Mouse (Mus musculus): ENCODE measurements at regions not wholly inside any gene's neighbourhood (a gene's known extent, or its start where the extent isn't known, plus 50 kb on each side); places are given as distances from the start of the nearest gene placed in this dataset.

DNA sequence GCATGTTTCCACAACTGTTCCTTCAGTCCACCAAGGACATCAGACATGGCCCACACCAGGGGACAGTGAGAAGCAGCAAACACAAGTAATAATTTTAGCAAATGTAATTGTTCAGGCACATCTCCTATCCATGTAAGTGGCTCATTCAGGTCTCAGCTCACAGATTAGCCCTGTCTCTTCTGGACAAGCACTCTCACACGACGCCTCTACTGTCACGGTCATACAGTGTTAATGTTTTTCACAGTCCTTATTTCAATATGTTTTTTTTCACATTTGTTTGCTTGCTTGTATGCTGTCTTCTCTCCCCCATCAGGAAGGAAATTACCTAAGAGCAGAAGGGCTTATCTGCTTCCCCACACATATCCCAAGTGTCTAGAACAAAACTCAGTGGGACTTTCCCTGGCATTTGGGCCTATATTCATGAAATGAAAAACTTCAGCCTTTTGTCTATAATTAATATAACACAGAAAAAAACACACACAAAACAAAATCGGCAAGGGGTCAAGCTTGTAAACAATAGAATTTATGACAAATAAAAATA, 299.5 kb downstream of the Icos start:
- DNase-seq, result no peak

DNA sequence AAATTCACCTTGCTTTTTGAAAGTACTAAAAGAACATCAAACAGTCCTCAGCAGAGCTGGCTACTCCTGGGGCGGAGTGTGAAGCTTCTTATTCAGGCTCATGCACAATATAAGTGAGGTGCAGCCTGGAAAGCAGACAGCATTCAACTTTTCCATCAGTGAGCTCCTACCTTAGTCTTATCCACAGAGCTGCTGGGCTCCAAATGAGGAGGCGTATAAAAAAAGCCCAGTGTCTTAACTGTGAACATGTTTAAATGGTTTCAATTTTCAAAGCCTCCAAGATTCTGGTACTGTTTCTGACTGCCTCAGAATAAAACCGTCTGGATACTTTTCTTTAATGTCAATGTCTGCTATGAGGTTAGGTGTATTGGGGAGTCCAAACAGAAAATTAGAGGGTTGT, 310.5 kb downstream of the Icos start:
- no peak for DNase-seq

DNA sequence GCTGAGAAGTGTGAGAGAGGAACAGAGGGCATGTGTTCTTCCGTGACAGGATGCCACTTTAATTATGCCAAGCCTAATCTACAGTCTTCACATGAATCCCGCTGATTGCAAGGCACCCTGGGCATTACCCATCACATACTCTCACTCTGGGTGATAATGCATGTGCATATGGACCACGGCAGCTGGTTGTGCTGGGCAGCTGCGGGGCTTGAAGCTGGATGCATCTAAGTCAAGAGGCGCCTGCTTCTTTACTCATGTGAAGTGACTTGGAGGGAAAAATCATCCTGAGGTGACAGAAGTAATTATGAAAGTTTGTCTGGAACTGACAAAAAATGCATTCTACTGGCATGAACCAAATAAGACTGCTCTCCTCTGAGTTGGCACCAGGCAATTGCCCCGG, 311.2 kb downstream of the Icos start:
- DNase-seq, result no peak

DNA sequence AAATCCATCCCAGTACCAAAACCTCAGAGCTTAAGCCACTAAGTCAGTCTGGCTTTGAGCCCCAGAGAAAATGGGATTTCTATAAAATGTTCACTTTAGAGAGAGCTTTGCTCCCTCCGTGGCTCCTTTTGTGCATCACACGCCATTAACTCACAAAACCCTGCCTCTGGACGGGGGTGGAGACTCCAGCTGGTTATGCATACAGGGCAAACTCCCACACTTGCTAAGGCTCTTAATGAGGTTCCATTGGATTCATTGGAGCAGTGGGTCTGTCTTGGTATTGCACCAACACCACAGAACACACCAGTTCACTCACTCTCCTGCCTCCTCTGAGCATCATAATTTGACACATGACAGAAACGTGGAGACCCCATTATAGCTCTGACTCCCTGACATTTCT, 311.8 kb downstream of the Icos start:
- DNase-seq, result no peak

DNA sequence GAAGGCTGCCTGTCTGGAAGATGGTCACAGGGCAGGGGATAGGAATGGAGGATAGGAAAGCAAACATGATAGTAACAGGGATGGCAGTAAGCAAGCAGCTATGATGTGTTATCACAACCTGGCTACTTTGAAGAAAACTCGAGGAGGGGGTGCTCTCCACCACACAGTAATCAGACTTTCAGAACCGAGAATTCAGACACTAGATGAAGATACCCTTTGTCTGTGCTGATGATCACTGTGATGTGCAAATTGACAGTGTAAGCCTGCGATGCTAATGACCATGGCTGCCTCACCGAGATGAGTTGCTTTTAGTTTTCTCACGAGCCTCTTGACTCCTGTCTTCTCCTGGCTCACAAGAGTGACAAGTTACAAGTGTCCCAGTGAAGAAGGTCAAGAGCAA, 315.4 kb downstream of the Icos start:
- DNase-seq, result no peak

DNA sequence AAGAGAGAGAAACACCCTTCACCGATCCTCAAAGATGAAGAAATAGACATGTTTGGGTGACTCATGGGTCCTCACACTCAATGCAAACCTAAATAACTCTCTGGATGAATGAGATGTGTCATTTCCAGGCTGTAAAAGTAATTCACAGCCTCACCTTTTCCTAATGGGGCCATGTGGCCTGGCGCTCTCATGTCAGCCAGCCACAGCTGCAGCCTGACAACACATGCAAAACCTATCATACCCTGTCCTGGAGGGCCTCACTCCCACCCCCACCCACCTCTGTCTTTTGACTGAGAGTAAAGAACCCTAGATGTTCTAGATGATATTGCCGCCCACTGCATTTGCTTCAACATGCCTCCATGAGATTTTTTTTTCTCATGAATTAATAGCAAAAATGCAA, 317.5 kb downstream of the Icos start:
- no peak for DNase-seq

DNA sequence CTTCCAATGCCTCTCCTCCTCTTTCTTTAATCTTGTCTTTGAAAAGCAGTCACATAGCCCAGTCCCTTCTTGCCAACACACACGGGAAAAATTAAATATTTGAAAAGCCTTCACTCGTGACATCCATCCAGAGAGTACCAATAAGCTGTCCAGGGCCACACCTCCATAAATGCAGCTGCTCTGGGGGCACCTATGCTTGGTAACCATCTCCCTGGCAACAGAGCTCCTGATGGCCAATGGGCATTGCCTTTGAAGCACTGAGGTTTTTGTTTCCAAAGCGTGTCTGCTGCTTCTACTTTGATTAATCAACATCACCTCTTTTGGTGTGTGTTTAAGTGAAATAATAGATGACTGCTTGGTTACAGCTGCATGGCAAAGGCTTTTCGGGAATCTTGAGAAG, 319.1 kb downstream of the Icos start:
- no peak for DNase-seq

DNA sequence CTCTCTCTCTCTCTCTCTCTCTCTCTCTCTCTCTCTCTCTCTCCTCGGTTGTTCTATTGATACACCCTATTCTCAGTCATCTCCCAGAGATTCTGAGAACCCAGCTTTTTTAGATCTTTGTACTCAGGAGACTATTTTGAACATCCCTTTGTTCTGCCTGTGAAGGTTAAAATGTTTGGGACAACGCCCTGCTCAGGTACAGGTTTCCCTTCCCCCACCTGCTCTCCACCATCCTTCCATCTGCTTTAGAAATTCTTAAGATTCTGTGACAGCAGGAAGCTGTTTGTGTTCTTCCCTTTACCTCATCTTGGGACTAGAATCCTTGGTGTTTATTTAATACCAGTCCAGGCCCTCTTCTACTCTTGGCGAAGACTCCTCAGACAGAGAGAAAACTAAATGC, 319.6 kb downstream of the Icos start:
- DNase-seq, result no peak

DNA sequence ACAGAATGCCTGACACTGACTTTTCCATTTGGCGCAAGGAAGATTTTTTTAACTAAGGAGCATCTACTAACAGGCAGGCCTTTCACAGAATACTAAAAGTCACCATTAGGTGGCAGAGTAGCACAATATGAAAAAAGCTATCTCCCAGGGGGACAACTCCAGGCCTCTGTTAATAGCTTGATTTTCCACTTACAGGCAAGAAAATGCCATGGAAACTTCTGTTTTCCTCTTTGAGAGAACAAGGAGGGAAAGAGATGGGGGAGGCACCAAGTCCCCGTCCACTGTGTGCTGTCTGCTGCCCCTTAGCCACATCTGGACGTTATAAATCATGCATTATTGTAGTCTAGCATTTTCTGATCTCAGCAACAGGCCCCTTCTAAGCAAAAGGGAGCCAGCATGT, 320.3 kb downstream of the Icos start:
- DNase-seq, result peak; percentile 90

DNA sequence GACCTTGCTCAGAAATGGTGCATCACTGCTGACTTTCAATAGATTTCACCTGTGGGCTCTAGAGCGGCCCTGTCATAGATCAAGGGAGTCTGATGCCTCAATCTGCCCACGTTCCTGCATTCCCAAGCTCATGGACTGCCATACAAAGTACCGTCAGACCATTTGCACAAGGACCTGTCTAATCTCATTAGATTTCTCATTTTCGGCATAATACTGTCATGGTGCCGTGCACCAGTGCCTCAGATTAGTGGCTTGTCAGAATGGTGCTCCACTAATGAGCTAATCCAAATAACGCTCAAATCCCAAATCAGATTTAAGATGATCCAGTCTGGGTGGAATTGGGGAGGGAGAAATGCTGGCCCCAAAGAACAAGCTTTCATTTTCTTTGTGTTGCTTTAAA, 321.1 kb downstream of the Icos start:
- no peak for DNase-seq

DNA sequence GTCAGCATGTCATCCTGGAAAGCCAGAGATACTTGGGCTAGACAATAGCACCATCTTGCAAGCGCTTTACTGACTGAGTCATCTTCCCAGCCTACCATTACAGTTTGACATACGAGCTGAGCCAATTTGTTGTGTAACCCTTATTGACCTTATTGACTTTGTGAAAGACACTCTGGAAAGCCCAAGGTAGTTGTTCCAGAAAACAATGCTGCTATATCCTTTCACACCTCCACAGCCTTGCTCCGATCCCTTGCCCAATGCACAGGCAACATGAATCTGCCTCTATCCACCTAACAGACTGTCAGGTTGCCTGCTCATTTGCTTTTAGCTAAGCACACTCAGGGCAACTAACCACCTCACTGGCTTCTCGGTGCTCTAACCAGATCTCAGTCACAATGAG, 322.8 kb downstream of the Icos start:
- no peak for DNase-seq

DNA sequence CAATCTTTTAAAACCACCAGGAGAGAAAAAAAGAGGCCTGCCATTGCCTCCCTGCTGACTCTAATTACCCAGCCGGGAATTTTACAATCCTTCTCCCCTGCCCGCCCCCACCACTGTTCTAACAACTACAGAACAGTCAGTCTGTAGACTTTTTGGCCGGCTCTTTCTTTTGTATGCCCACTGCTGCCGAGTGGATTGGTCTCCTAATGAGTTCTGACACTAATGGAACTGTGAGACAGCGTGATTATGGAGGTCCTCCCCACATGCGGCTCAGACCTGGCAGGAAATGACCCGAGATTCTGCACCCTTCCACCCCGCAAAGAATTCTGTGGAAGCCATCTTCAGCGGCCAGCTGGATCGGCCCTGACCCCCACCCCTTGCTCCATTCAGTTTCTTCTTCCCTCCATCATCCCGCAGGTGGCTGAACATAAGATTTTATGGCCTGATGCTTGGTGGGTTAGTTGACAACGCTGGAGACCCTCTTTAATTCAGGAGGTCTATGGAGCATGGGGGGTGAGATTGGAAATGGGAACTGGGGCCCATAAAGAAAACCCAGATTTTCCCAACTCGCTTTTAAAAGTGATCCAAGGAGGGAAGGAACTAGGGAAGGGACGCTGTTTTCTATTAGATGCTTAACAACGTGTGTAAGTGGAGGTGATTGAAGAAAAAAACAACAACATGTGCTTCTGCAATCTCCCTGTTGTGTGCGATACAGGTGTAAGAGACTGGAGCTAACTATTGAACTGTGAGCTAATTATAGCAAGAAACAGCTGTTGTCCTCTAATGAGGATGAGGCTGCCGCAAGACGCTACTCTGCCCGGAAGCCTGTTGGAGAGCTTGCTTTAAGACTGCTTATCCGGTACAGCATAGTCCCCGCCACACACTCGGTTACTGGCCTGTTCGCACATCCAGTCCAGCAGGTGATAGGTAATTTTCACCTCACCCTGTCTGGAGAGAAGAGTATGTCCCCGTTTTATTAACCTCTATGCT, 323.6 kb downstream of the Icos start:
- peak; percentile 54 for DNase-seq

DNA sequence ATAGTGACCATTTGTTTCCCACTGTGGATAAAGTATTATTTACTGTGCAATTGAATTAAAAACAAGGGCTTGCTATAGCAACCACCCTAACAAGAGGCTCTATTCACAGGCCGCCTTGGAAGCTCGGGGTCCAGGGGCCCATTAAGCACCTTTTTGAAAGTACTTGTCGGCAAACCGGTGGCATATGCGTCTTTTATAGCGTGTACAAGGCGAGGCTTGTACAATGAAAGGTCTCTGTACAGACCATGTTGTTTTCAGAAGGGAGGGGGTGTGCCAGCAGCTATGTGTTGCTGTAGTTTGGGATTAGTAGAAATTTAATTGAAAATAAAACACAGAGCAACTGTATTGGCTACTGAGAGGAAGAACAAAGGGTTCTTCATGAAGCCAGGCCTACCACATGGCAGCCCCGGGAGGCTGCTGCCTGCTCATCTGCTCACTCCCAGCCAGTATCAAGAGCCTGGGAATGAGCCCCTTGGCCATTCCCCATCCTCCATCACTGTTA, 324.9 kb downstream of the Icos start:
- DNase-seq, result peak; percentile 40

DNA sequence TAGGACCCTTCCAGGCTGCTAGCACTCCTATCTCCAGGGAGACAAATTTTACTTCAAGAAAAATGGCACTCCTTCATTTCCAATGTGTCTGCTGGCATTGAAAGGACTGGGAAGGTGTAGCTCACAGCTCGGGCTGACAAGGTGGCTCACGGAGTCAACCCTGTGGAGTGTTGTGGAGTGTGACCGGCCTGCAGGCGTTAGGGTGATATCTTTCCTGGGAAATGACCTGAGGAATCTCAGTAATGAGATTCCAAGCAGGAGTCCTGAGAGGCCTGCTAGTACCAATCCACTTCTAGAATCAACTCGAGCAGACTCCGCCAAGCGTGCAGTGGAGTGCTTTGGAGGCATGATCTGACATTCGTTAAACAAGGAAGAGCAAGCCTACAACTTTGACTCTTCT, 328.6 kb downstream of the Icos start:
- DNase-seq, result no peak

DNA sequence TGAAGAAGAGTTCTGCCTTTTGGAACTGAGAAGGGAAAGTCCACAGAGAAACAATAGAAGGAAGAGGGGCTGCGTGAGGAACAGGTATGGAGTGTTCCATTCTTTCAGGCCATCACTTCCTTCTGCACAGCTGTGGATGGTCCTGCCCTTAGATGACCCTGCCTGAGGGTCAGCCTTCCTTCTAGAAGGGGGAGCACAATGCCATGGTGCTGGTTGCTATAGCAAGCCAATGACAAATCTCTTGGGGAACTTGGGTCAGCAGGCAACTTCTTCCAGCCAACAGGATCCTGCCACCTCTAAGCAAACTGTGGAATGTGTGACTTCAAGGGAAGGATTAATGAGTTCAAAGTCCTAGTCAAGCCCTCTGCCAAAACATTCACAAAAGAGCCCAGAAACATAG, 329.1 kb upstream of the Pard3b start:
- DNase-seq, result no peak

DNA sequence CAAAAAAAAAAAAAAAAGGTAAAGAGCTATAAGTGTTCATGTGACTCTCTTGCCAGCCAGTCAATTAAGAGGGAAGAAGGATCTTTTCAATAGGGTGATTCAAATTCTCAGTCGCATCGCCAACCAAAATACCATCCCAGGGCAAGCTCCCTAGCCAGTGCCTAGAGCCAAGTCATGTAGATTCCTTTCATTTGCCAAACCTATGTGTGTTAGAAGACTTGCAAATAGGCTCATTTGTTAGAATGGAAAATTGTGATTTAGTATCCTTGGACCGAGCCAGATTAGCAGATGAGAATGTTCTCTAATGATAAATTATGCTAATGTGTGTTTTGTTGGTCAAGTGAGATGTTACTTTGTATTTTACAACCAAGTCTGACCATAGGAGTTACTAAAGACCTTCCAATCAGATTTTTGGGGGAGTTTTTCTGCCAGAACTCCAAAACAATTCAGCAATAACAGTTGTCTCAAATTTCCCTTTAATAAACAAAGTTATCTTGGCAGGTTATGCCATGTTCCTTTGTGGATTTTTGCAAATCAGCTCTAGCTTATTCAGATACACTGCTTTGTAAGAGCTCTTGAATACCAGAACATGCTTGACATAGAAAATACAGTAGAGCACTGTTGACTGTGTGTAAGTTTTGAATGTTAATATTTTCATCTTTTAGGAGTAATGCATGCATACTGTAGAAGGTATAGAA, 328.4 kb upstream of the Pard3b start:
- no peak for DNase-seq

DNA sequence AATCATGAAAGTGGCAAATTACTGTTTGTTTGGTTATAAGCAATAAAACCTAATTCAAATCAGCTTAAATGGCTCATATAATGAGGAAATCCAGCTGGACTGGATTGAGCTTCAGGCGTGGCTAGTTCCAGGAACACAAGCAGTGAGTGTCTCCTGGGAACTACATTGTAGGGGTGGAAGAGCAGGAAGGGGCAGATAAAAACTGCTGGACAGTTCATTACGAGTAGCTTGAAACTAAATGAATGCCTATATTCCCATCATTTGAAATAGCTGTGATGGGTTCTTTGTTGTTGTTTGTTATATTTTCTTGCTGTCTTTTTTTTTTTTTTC, 327.9 kb upstream of the Pard3b start:
- no peak for DNase-seq

DNA sequence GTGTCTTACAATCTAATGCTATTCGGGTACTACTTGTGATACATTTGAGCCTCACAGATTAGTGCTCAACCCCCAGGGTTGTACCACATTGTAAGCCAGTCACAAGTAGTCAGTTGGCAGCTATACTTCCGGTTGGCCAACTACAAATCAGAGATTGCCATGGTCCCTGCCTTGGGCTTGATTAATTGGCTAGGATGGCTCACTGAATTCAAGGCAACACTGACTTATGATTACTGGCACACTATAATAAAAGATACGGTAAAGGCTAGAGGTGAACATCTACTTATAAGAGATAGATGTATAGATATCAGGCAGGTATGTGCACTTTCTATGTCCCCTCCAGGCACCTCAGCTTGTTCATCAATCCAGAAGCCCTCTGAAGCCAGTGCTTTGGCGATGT, 325.4 kb upstream of the Pard3b start:
- no peak for DNase-seq

DNA sequence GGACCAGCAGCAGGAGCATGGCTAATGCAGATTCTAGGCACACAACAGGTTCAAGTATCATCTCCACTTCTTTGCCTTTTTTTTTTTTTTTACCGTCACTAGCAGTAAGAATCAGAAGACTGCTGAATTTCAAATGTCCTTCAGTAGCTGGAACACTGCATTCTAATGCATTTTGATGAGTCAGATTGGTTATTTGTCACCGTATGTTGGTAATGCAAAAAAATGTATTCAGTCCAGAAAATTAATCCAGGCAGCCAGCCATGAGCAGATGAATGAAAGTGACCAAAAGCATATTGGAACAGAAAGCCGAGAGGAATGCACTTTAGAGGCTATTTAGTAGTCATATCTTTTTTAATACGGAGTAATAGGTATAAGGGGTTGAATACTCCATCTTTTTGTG, 322.4 kb upstream of the Pard3b start:
- DNase-seq, result no peak

DNA sequence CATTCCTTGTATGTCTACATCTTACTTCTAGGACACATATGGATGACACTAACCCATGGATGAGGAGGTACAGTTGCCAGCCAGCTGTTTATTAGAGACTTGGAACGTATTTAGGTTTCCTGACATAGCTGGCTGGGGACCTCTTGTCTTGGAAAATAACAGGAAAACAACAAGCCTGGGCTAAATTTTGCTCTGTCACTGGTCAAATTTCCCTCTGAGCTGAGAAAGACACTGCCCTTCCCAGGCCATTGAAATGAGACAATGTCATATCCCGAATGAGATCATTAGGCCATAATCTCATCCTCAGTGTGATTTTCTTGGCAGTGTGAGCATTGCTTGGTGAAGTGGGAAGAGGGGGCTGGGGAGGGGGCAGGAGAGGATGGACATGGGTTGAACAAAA, 321.9 kb upstream of the Pard3b start:
- DNase-seq, result no peak

DNA sequence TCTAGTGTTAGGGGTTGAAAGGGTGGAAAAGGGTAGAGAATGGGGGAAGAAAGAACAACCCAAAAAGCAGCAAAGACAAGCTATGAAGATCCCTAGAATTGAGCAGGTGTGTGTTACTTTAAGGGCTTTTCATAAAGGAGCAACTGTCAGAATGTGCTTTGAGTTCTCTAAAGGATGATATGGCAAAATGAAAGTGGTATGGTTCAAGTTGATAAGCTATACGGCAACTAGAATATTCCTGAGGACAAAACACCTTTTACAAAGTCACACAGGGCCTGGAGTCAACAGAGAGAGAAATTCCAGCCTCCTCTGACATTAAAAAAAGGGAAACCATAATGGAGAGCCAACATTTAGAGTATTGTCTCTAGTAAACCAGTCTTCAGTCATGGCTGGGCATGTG, 320.6 kb upstream of the Pard3b start:
- no peak for DNase-seq

DNA sequence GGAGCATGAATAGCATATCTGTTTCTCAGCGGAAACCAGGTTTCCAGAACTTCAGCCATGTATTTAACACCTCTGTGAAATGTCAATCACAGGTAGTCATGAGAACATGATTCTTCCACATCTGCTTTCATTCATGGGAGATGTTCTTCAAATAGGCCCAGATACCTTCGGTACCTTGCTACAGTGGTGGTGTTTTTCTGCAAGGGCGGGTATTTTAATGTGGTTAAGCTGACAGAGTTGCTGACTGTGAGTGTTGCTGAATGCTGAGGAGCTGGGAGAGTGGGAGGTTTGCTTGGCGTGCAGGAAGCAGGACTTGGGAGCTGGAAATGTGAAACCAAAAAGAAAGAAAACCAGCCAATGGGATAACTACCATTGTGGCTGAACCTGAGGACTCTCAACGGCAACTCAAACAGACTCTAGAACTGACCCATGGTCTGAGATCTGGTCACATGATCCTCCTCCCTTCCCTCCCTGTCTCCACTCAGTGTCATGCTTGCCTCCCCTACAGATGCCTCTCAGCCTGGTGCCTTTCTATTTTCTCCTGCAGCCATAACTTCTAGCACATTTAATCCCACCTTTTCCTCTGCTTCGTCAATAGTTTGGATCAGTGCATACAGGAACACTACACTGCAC, 317.0 kb upstream of the Pard3b start:
- no peak for DNase-seq

DNA sequence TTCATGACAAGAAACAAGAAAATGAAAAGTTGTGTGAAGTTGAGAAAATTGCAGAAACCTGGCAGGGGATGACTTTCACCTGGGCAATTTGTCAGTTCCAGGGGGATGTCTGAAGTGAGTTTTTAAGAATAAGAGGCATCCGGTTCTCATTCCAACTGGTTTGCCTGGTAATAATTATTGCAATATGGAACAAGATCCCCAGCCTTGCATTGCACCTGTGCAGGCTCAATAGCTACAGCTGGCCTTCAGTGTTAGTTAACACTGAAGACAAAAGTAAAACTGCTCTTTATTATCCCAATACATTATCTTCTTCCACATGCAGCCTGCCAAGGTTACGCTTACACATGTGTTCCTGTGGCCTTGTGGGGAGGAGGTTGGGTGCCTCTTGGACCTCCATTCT, 307.2 kb upstream of the Pard3b start:
- DNase-seq, result no peak

DNA sequence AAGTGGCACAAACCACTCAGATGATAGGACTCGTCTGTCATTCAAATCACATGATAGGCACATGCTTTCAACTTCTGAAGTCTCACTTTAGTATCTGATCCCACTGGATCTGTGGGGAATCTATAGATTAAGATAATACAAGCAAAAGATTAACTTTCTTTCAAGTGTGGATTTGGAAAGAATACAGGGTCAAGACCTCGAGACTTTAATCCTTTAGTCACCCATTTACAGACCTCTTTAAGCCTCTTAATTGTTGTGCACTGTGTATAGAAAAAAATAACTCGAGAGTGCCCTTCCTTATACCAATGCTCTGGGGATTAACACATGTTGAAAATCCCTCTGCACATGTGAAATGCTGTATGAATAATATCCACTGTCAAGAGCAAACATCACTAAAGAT, 306.7 kb upstream of the Pard3b start:
- DNase-seq, result no peak
